Mouse (Mus musculus) embryo, embryonic 10.5 days (tissue): ENCODE results near the gene Sox5.
"Not testable (repeated sequence)": the region's sequence is repeated elsewhere in the genome, so short reads cannot be mapped to it uniquely, and the experiment has no call there.

Experiments
- DNase-seq: peaks from one replicate; pipeline ENCODE4 v3.0.0-alpha.2; 2015; ENCODE audit warnings: low spot score

The Sox5 gene

GRCm38 (mm10) chr6:144182429-144182828 is 599.3 kb downstream of the Sox5 start:
- not testable (repeated sequence) for DNase-seq

GRCm38 (mm10) chr6:144181083-144181866 is 600.5 kb downstream of the Sox5 start:
- DNase-seq = no peak

DNA sequence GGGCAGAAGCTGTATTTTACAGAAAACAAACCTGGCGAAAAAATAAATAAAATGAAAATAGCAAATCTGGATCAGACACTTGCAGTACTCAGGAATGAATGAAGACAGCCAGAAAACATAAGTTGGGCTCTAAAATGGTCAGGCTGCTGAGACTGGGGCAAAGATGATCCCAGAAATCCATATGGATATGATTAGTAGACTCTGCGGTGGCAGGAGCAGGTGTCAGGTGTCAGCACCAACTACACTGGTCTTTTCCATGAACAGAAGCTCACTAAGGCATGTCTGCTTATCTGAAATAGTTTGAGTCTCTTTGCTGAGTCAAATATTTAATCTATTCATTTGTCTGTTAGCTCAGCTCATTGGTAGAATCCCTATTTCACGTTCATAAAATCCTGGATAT is 602.7 kb downstream of the Sox5 start:
- no peak for DNase-seq

- DNase-seq = no peak
Observed at GRCm38 (mm10) chr6:144176674-144177073, 605.1 kb downstream of the Sox5 start.

DNA sequence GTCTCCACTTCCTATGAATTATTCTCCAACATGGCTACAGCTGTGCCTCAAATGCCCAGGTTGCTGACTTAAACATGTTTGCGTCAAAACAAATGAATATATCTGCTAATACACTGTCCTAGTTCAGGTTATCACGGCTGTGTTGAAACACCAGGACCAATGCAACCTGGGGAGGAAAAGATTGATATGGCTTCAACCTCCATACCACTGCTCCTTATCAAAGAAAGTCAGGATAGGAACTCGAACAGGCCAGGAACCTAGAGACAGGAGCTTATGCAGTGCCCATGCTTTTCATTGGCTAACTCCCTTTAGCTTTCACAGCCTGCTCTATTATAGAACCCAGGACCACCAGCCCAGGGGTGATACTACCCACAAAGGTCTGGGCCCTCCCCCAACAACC is 606.2 kb downstream of the Sox5 start:
- DNase-seq = no peak

- DNase-seq = no peak
Observed at GRCm38 (mm10) chr6:144170541-144170940, 611.2 kb downstream of the Sox5 start.

GRCm38 (mm10) chr6:144169791-144170190 is 612.0 kb downstream of the Sox5 start:
- peak; percentile 67 for DNase-seq

DNA sequence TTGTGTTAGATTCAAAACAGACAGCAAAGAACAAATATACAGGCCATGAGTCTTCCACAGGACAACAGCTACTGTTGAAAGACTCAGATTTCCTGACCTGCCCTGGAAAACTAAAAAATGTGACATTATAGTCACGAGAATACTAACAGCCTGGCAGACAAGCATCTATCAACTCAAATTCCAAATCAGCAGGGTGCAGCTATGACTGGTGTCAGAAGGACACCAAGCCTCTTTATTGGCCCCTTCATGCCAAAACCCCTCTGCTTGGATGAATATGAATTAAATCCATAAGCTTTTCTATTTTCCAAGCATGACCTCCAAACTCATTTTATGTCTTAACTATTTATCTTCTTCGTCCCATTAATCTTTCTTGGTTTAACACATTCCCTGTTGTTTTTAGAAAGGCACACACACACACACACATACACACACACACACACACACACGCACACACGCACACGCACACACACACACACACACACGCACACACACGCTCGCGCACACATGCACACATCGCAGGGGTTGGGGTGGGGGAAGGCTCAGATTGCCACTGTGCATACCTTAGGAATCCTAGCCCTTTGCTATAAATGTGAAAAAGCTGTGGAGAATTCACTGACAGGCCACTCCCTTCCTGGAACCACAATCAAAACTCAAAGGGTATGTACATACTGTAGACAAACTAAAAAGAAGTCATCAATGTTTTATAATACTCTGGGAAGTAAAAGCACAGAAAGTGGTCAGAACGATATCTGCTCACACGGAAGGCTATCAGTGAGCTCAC is 612.9 kb downstream of the Sox5 start:
- DNase-seq = no peak

DNA sequence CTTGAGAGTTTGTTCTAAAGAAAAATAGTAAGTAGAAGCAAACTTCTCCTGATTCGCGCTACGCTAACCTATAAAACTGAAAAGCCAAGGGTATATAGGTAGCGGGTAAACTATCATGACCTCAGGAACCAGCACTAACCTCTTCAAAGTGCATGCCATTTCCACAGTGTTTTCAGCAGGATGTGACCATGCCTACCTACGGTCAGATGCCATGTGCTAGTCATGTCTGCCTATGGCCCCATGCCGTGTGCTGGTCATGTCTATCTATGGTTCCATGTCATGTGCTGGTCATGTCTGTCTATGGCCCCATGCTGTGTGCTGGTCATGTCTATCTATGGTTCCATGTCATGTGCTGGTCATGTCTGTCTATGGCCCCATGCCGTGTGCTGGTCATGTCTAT is 614.7 kb downstream of the Sox5 start:
- no peak for DNase-seq

- DNase-seq = no peak
Observed at GRCm38 (mm10) chr6:144166651-144167050, 615.1 kb downstream of the Sox5 start.

- DNase-seq = peak; percentile 83
Observed at GRCm38 (mm10) chr6:144166104-144166503, 615.7 kb downstream of the Sox5 start.

GRCm38 (mm10) chr6:144163501-144163900 is 618.3 kb downstream of the Sox5 start:
- no peak for DNase-seq

DNA sequence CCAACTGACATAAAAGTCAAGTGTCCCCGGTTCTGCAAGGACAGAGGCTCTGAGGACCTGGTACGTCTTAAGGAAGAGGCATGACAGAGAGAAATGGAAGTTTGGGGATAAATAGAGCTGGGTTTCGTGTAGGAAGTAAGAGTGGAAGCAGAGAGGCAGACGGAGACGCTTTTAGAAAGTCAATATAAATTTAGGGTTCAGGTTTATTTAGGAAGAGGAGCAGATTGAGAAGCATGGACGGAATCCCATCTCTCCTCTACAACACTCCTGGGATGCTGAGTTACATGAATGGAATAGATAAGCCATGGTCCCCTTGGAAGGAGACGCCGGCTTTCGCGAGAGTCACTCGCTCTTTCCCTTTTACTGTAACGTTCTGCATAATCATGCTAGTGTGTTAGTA is 623.1 kb downstream of the Sox5 start:
- DNase-seq = no peak

GRCm38 (mm10) chr6:144154892-144155424 is 626.8 kb downstream of the Sox5 start:
- DNase-seq = peak; percentile 70

GRCm38 (mm10) chr6:144151957-144152356 is 629.8 kb downstream of the Sox5 start:
- DNase-seq = peak; percentile 39

- DNase-seq = peak; percentile 49
Observed at GRCm38 (mm10) chr6:144151075-144151474, 630.7 kb downstream of the Sox5 start.

DNA sequence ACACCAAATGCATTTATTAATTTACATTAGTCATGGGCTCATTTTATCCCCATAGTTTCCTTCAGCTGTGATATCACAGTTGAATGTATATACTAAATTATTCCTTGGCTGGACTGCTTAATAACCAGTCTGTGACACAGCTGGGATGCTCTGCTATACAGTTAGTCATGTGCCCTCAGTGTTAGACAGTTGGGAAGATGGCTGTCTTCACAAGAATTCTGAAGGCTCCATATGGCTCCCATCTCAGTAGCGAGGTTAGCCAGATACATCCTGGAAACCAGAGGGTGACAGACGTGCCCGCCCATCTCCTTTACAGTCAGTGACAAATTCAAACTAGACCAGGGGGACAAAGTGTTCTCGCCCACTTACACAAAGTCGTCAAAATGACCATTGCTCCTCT is 644.4 kb downstream of the Sox5 start:
- DNase-seq = no peak

- no peak for DNase-seq
Observed at GRCm38 (mm10) chr6:144136894-144137293, 644.9 kb downstream of the Sox5 start.

DNA sequence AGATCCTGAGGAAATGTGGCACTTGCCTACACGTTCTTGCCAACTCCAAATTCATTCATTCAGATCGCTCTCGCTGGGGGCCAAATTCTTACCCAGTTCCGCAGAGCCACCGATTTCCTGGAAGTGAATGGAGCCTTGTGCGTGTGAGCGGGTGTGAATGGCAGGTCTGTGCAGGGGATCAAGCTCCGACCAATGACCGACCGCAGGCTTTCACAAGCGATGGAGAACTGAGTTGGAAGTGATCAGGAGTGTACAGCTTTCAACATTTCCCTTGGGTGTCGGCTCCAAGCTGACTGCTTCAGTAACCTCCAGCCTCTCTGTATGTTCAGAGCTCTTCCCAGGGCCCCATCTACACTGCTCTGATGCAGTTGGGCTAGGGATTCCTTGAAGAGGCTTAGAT is 651.9 kb downstream of the Sox5 start:
- DNase-seq = no peak

DNA sequence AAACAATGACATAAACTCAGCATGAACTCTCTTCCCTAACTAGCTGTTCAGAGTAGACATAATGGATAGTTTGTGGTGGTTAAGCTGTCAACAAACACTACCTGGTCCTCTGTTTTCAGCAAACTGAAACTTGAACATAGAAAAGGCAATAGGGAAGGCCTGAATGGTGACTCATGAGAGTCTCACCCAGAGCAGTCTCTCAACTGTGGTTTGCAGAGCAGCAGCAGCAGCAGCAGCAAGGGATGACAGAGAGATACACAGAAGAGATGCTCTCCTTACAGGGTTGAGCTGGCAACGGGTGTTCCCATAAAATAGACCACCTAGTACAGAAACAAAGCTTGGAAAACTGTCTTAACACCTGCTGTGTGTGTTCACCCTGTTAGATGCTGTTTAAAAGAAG is 661.8 kb downstream of the Sox5 start:
- DNase-seq = no peak

GRCm38 (mm10) chr6:144116646-144117045 is 665.1 kb downstream of the Sox5 start:
- no peak for DNase-seq

GRCm38 (mm10) chr6:144111561-144111960 is 670.2 kb downstream of the Sox5 start:
- DNase-seq = no peak

GRCm38 (mm10) chr6:144106848-144107247 is 674.9 kb downstream of the Sox5 start:
- peak; percentile 55 for DNase-seq
